Mouse (Mus musculus): ENCODE measurements around the gene Sugt1. TPM values are rescaled to one million over a fixed set of nuclear protein-coding genes. Genes with fewer than 3 reads are reported as not detected.

The Sugt1 gene
- total RNA-seq, 2 experiments from 2014 or later: 75.7 to 81.7 TPM

DNA sequence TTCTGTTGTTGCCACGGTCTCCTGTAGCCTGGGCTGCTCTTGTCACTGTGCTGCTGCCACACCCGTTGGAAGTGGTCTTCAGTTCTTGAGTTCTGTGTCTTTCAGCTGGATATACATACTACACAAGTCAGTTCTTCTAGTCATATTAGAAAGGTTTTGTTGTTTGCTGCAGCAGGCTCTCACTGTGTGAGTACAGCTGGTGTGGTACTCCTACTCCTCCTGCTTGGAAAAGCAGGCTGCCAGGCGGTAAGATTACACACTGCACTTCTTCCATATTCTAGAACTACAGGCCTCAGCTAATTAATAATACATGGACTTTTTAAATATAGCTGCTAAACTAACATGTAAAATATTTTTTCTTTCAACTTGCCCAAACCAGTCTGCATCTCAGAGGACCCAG lies 19.4 kb downstream of the Sugt1 start:
- no peak for DNase-seq

DNA sequence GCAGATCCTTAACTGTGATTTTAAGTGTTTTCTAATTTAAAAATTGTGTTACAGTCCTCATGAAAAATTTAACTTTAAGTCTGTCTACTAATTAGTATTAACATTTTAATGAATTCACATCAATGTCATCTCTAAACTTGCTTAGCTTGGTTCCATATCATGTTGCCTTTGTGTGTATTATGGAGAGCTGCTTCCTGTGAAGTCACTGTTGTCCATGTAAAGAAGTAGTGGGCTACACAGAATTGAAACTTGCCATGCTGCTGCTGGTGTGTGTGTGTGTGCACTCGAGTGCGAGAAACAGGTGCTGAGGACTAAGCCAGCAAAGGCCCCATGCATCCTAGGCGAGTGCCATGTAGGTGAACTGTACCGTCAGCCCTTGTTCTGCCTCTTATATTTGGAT lies 19.9 kb downstream of the Sugt1 start:
- DNase-seq: no peak

DNA sequence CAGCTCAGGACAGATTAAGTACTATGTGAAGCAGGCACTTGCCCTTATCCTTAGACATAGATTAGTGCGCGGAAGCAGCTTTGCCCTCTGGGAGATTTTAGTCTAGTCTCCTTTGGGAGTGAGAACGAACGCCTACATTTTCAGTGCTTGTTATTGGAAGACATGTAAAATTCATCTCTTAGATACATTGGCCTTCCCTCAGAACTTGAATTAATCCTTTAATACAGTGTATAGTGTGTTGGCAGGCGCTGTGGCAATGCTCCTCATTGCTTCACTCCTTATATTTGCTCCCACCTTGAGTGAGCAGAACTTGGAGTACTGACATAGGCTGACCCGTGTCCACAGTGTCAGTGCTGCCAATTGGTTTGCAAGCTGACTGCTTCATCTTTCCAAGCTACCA lies 20.8 kb downstream of the Sugt1 start:
- DNase-seq: no peak

DNA sequence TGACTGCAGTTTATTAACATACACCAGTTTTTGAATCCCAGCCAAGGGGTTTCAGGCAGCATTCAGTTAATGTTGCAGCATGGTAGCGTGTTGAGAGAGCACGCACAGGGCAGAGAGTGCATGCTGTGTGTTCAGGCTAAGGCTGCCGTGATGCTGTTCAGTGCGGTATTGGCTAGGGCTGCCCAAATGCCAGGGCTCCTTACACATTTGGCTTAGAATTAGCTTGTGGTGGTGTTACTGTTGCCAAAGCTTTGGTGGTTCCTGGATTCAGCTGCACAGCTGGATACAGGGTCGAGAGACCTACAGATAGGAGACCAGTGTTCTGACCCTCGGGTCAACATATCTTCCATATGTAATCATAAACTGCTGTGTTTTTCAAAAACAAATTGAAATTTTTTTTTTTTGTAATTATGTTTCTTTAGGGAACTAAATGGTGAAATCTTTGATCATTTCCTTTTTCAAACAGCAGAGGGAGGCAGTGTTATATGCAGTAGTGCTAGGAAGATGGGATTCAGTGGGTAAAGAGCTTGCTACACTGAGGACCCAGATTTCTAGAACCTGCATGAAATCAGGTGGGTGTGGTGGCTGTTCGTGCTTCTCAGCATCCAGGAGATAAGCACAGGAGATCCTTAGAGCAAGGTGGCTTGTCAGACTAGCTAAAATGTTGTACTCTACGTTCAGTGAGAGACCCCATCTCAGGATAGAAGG lies 29.8 kb downstream of the Sugt1 start:
- no peak for DNase-seq

DNA sequence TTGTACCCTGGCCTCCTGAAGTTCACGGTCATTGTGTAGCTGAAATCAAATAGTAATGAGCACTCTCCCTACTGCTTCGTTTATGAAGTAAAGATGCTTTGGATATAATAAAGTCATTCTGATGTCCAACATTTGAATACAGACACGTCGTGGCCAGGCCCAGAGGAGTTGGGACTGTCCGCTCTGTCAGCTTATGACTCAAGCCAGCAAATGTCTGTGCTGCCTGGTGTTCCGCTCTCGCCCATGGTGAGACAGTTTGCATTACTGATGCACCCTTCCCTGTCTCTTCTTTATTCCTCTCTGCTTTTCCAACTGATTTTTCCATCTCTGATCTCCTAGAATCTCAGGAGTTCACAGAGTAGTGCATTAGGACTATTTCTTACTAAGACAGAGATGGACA lies 32.3 kb downstream of the Sugt1 start:
- no peak for DNase-seq

DNA sequence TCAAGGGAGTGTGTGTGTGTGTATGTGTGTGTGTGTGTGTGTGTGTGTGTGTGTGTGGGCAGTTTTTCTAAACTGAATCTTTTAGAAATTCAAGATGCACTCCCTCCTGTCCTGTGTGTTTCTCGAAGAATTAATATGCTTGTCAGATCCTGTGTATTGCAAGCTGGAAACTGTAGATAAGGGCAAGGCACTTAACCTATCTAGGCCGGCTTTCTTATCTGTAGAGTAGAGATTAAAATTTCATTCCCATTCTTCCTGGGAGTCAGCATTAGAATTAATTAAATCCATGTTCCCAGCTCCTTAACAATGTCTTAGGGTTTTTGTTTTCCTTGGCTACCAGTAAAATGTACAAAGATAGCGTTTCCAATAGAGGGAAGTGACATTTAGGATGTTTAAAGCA lies 33.7 kb downstream of the Sugt1 start:
- no peak for DNase-seq

DNA sequence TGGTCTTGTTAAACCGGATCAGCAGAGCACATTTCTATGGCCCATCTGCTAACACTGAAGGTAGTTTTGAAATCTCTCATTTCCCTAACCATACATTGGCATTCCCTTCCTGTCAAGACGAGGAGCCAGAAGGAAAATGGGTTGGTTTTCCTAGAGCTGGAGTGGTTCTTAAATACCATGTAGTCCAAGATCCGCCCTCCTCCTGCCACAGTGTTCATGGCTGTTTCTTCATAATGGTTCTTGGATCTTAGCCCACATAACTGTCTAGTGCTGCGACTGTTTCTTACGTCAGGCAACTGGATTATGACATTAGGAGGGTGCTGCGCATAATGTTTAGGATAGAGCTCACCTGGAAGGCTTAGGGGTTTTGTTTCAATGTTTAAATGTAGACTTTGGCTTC lies 44.8 kb downstream of the Sugt1 start:
- DNase-seq: no peak

DNA sequence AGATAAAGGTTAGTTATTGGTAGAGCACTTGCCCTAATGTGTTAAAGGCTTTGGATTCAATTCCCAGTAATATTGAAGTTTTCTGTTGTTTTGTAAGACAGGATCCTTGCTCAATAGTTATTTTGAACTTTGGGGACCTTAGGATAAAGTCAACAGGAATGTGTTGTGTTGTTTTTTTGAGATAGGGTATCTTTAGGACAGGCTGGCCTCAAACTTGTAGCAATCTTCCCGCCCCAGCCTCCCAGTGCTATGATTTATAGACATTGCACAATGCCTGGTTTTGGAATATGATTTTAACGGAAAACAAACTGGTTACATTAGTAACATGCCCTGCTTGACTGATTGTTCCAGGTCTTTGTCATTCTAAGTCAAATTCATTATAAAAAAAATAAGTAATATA lies 45.7 kb downstream of the Sugt1 start:
- no peak for DNase-seq

DNA sequence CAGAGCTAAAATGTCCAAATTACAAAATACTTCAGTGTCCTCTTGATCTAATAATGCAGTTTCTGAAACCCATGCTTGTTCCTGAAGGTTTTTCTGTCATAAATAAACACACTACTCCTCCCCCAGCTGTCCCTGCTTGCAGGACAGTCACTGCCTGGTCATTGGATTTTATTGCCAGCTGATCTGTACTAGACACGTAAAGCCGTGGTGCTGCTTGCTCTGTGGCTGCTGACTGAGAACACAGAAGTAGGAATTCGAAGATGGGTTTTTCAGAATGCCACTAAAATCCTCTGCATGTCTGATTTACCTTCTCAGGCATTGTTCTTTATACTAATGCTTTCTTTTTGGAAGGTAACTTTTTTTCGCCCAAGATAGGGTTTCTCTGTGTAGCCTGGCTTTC lies 49.3 kb downstream of the Sugt1 start:
- DNase-seq: no peak

DNA sequence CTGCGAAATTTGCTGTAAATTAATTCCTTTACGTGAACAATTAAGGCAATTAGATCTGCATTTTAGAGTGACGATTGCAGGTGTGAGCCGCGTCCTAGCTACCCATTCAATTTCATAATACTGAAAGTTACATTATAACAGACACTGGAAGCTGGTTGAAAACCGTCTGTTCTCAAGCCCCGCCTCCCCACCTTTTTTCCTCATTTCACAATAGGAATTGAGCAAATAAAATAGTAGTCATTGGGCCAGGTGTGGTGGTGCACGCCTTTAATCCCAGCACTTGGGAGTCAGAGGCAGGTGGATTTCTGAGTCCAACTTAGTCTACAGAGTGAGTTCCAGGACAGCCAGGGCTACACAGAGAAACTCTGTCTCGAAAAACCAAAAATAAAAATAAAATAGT lies 54.6 kb downstream of the Sugt1 start:
- DNase-seq: no peak

DNA sequence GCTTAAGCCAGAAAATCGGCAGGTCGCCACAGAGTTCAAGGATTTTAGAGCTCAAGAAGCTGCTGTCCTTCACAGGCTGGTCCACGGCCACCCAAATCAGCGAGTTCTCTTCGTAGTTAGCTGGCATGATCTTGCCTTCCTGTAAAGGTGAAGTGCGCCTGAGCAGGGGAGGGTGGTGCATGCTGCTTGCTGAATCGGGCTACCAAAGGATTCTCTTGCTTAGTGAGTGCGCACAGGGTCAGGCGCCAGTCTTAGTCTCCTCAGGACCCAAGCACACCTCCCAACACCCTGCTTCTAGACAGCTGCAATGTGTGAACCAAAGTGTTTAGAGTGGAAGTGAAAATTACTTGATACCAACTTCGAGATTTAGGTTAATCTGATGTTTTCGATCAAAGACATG lies 57.9 kb downstream of the Sugt1 start:
- DNase-seq: no peak

DNA sequence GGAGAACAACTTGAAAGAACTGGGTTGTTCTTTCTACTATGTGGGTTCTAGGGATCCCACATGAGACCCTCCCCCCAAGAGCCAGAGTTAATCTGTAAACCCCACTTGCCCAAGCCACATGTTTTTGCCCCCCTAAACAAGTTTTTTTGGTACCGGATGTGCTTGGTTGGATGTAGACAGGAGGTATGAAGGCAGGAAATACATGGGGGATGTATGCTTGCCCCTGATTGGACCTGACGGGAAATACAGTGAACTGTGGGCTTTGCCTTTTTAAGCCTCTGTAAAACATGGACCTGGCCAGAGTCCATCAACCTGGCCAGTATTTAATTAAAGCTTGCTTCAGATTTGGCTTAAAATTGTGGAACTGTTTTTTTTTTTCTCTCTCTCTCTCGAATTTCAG lies 62.2 kb downstream of the Sugt1 start:
- no peak for DNase-seq

DNA sequence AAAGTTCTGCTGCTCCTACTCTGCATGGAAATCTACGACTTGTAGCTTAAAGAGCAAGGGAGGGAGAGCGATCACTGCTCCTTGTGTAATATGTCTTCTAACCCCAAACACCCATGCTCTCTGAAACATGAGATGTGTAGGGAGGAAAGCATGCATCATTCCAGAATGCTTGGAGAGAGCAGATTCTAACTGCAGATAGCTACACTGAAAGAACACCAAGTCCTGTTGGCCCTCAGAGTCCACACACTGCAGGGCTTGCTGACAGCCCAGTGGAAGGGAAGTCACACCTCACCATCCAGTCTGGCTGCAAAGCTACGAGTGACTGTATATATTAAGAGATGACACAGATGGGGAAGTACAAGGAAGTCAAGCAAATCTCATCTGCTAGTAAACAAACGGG lies 65.2 kb downstream of the Sugt1 start:
- DNase-seq: no peak

DNA sequence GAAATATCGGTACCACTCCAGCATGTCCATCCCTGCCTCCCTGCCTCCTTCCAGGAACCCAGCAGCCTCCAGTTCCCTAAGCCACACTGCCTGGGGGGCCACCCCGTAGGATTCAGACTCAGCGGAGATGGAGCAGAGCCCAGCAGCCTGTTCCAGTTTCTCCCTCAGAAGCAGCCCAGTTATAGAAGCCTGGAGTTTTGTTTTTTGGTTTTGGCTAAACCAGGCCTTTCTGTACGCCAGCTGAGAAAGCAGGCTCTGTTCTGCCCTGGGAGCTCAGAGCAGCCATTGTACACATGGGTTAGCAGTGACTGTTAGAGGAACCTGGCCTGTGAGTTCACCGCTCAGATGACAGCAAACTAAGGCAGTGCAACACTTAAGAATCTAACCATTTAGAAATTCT lies 70.8 kb downstream of the Sugt1 start:
- DNase-seq: peak; percentile 41

DNA sequence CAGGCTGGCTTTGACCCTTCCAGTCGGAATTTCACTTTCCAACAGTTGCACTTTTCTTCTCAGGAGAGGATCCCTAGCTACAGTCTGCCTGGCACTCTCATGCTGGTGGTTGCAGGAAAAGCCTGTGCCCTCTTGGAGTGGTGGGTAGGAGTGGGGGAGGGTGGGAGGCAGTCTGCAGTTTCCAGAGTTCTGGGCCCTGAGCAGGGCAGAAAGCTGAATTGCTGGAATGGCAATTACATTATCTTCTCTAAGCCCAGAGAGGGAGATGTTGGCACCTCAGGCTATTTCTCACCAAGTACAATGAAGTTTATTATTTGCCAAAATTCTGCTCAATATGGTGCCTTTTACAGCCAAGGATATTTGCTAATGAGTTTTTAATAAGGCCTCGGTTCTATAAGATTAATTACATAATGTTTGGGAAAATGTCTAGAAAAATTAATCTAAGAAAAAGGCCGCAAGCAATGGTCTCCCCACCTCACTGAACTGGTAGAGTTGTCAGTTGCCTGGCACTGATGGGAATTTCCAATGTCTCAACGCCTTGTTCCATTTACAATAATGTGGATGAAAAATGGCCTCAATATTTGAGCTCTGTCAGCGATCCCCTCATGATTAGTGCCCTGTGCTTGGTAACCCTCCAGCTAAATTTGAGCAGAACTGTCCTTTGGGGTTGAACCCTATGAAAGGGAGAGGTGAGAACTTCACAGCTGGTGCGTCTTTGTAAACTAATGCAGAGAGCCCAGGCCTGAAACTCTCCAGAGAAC lies 71.4 kb downstream of the Sugt1 start:
- DNase-seq: no peak

DNA sequence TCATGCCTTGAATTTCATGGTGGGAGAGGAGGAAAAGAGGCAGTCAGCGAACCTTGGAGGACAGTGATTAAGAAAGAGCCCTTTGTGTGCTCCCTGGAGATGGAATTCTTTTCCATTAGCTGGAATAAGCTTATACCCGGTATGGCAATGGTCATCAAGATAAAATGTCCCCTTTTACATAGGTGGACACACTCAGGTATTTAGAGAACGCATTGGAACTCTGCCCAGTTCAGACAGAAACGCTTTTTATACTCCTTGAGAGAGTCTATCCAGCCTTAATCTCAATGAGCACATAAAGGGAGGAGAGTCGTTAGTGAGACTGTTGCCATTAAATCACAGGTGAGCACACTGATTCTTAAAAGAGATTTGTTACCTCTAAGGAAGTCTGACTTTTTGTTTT lies 73.0 kb downstream of the Sugt1 start:
- no peak for DNase-seq

DNA sequence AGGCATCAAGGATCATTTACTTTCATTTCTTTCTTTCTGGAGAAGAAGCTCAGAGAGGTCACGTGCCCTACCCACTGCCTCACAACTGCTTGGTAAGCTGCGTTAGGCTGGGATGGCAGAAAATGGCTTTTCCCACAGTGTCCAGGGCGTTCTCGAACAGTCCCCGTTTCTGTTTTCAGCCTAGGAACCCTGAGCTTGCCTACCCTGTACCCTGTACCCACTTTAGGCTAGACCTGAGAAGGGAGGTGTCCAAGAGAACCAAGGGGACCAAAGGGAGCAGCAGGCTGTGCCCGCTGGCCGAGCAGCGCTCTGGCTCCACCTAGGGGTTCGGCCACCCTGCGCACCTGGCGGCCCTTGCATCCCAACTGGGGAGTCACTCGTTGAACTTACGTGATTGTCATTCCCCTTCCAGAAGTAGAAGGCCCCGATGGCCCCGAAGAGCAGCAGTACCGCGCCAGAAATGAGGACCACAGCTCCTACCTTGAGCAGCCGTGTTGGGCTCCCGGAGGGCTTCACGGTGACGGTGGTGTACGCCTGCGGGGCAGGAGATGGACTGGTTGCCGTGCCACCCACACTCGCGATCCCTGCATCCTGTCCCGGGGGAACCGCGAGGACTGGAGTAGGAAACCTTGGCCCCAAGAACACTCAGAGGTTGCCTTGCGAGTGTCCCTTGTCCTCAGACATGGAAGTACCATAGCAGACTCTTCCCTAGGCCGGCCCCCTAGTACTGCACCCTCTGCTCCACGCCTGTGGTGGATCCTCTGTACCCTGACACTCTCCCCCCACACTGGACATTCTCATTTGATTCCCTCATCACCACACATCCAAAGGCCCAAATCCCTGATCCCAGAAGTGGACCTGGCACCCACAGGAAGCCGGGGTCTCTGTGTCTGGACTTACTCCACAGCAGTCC lies 73.8 kb downstream of the Sugt1 start:
- DNase-seq: peak; percentile 36

DNA sequence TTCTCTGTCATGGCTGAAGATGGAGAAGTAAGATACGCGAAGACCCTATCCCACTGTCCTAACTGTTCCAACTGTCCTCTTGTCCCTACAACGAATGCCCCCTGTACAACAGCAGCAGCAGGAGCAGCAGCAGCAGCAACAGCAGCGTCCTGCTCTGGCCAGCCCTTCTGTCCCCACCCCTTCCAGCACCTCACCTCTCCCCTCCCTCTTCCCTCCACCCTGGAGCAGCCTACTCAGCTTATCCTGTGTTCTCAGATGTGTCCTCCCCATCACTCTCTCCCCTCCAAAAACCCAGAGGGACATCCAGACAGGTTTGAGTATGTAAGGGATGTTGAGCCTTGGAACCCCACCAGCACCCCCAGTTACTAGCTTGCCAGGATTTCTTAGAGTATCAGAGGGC lies 74.5 kb downstream of the Sugt1 start, which contains the start of gene Cnmd:
Gene Cnmd (minus strand): TSS at position 170 of the 400 bp plus-strand sequence.
- no peak for DNase-seq

DNA sequence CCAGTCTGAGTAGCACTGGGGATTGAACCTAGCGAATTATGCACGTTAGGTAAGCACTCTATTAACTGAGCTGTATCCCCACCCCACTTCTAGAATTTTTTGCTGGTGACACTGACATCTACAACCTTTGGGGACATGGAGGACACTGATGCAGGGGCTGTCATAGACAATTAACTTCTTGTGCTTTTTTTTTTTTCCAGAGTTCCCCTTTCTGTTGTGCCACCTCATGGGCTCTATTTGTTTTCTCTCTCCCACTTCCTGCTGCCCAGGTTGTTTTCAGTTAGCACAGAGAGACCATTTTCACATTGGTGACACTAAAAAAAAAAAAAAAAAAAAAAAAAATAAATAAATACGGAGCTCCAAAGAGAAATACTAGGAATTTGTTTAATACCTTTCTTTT lies 83.5 kb downstream of the Sugt1 start:
- DNase-seq: no peak

DNA sequence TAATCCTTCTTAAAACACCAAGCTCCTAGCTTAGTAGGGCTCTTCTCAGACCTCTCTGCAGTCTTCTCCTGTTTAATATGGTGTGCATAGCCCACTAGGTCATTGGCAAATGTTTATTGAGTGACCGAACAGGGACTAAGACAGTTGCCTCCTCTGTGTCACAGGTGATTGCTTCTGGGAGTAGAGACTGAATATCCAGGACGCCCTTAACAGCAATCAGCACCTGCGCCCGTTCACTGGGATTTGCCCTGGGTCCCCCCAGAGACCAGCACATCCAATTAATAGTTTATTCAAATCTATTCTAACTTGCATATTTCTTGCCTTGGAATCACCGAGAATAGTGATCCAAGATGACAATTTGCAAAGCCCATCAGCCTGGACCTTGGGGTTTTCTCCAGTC lies 85.1 kb downstream of the Sugt1 start:
- no peak for DNase-seq

DNA sequence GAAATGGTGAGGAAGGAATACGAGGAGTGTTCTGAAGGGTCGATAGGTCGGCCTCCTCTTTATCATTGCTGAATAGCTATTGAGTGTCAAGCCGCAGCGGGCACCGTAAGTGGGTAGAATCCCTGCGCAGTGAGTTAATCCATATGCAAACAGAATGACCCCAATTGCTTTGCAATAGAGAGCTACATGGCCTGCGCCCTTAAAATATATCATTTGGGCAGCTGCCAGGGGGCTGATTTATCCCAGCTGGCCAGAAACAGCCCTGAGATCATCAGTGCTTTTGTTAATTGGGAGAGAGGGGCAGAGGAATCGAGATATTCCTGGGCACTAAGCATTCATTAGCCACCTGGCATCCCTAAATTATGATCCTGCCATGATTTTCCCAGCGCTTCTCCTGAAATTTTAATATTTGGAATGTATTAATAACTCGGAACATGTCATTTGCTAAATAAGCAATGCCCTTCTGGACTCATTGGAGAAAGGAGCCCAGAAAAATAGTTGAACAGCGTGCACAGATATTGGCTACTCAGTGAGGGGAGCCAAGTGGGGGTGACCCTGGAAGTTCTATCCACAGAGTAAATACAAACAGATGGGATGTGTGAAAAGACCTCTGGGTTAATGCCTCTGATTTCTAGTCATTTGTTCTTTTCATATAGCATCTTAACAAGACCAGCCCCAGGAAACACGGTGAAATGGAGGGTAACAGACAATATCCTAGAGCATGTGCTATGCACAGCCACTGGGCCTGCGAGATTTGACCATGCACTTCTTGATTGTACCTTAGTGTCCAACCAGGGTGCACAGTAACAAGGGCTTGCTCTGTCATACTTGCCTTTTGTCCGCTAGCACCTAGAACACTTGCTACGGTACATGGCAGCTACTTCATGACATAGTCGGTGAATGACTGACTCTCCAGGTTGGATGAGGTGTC lies 85.9 kb downstream of the Sugt1 start:
- DNase-seq: no peak

All from gastrocnemius, postnatal 25 days (tissue).